Mouse (Mus musculus) monocyte, adult 5-6 weeks (primary cell): ENCODE results near the gene Adat1. TPM values are rescaled to one million over a fixed set of nuclear protein-coding genes. Genes with fewer than 3 reads are reported as not detected.

Source experiments
- total RNA-seq: library from RNA; stranded (forward); fragments of 200-1000, 200-491, 200-594 nt; gene quantifications from 3 replicates; pipeline ENCODE4 v1.2.3, GENCODE M21; 2017

The Adat1 gene
- total RNA-seq, 1 experiment from 2014 or later, result 0.95 TPM

Other genes with a start within 250 kb of the Adat1 start
- not detected in 3 replicates for gene Bcar1, start 248.5 kb downstream of the Adat1 start, total RNA-seq
- gene Cfdp1, start 138.0 kb downstream of the Adat1 start, total RNA-seq, result 135 to 169 TPM (median 155 TPM) in 3 replicates
- 0.95 to 2.5 TPM (median 1.6 TPM) in 3 replicates for gene Tmem170, start 115.6 kb downstream of the Adat1 start, total RNA-seq
- gene Chst5, start 81.9 kb downstream of the Adat1 start, total RNA-seq, result not detected in 3 replicates
- gene Tmem231, start 58.4 kb downstream of the Adat1 start, total RNA-seq, result 0.29 to 0.32 TPM in 2 of 3 replicates, not detected in the other
- gene Gabarapl2, start 51.6 kb downstream of the Adat1 start, total RNA-seq, result 85.9 to 92.1 TPM (median 87.1 TPM) in 3 replicates
- gene Kars, start 19.0 kb upstream of the Adat1 start, total RNA-seq, result 69.9 to 77.0 TPM (median 73.1 TPM) in 3 replicates
- 15.9 to 24.1 TPM (median 18.5 TPM) in 3 replicates for gene Terf2ip, start 19.1 kb upstream of the Adat1 start, total RNA-seq
- gene Gm6793, start 22.7 kb upstream of the Adat1 start, total RNA-seq, result 0.32 TPM in 1 of 3 replicates, not detected in the others